Mouse (Mus musculus) hindbrain, embryonic 15.5 days (tissue): ENCODE data around the gene Casz1. TPM values are rescaled to one million over a fixed set of nuclear protein-coding genes. Genes with fewer than 3 reads are reported as not detected.

ENCODE experiments used
- ATAC-seq: fragments of 200-750 bp; cut with Nextera tagmentation; 2 replicates; pipeline ENCODE4 v1.8.0; 2017; ENCODE audit warnings: low read depth, moderate number of reproducible peaks, moderate TSS enrichment; ENCODE audit not compliant: low FRiP score
- H3K27ac ChIP-seq: fragments of 300-500 bp; sonication (generic); replicated peaks from 2 replicates; pipeline ENCODE4 v1.5.1; 2015; ENCODE audit warnings: mild to moderate bottlenecking, inconsistent platforms
- H3K27me3 ChIP-seq: fragments of 300-500 bp; sonication (generic); 2 replicates; pipeline ENCODE4 v1.6.1; 2015; ENCODE audit warnings: control low read depth, inconsistent platforms
- H3K36me3 ChIP-seq: fragments of 300-500 bp; sonication (generic); 2 replicates; pipeline ENCODE4 v1.6.1; 2015; ENCODE audit warnings: control low read depth, inconsistent platforms
- H3K4me1 ChIP-seq: fragments of 300-500 bp; sonication (generic); replicated peaks from 2 replicates; pipeline ENCODE4 v1.6.1; 2015; ENCODE audit warnings: control low read depth, inconsistent platforms
- H3K4me2 ChIP-seq: fragments of 300-500 bp; sonication (generic); 2 replicates; pipeline ENCODE4 v1.6.1; 2015; ENCODE audit warnings: moderate library complexity, mild to moderate bottlenecking, inconsistent platforms
- H3K4me3 ChIP-seq: fragments of 300-500 bp; sonication (generic); 2 replicates; pipeline ENCODE4 v1.5.1; 2015; ENCODE audit warnings: mild to moderate bottlenecking, inconsistent platforms
- H3K9ac ChIP-seq: fragments of 300-500 bp; sonication (generic); 2 replicates; pipeline ENCODE4 v1.6.1; 2015; ENCODE audit warnings: inconsistent platforms
- H3K9me3 ChIP-seq: fragments of 300-500 bp; sonication (generic); 2 replicates; pipeline ENCODE4 v1.6.1; 2016; ENCODE audit warnings: control low read depth, inconsistent platforms
- WGBS: fragments of 180-500 bp; shearing (Covaris S2); methylation state at CpG from one replicate; pipeline ENCODE4 v1.1.7; 2015; 5-methylcytosine and 5-hydroxymethylcytosine counted together
- polyA plus RNA-seq: library from polyadenylated mRNA; unstranded; fragments of >200 nt; fragmentation: Nextera tagmentation; extraction: Ambion mirVana; gene quantifications from 2 replicates; pipeline ENCODE4 v1.2.1, GENCODE M21; 2015

The Casz1 gene
- polyA plus RNA-seq, 1 experiment from 2014 or later, result 4.6 TPM

GRCm38 (mm10) chr4:148971613-148972242, 167.5 kb downstream of the Casz1 start:
- Histone ChIP-seq H3K9ac (no peak overlapping the region), H3K4me2 (no peak overlapping the region), H3K9me3 (no peaks in the 10 kb centered on the region), H3K27me3 (no peaks in the 10 kb centered on the region), H3K27ac (no peak overlapping the region), H3K36me3 (no peaks in the 10 kb centered on the region), H3K4me3 (no peak overlapping the region), H3K4me1 (peaks cover 43% of the 10 kb centered on the region)
- WGBS, result 47% methylated on average over 3 of the region's 3 CpGs
- no peak for ATAC-seq

DNA sequence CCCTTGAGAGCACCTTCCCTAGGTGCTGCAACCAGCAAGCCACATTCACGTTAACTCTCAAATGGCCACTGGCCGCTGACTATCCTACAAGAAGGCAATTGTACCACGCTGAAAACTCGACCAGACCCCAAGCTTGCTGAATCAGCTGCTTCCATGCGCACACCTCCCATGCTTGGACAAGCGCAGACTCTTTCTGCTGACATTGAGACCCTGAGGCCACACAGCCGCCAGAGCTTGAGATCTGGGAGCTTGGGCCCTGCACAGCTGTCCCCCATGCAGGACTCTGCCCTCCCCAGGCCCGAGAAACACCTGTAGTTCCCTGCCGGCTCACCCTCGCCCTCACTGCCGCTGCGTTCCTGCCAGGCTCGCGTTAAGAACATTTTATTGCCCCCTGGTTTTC, 168.5 kb downstream of the Casz1 start:
- H3K4me2 ChIP-seq, result no peak overlapping the region
- H3K9ac ChIP-seq, result no peak overlapping the region
- no peaks in the 10 kb centered on the region for H3K9me3 ChIP-seq
- peaks cover 40% of the 10 kb centered on the region for H3K4me1 ChIP-seq
- no peak for ATAC-seq
- H3K27me3 ChIP-seq, result no peaks in the 10 kb centered on the region
- no peak overlapping the region for H3K4me3 ChIP-seq
- H3K27ac ChIP-seq, result no peak overlapping the region
- 79% methylated on average over 14 of the region's 14 CpGs for WGBS
- no peaks in the 10 kb centered on the region for H3K36me3 ChIP-seq

GRCm38 (mm10) chr4:148973387-148973786, 169.2 kb downstream of the Casz1 start:
- 61% methylated on average over 14 of the region's 14 CpGs for WGBS
- Histone ChIP-seq H3K9me3 (no peaks in the 10 kb centered on the region), H3K27ac (no peak overlapping the region), H3K4me3 (no peak overlapping the region), H3K9ac (no peak overlapping the region), H3K27me3 (no peaks in the 10 kb centered on the region), H3K4me2 (no peak overlapping the region), H3K36me3 (no peaks in the 10 kb centered on the region), H3K4me1 (peaks cover 37% of the 10 kb centered on the region)
- ATAC-seq, result no peak

DNA sequence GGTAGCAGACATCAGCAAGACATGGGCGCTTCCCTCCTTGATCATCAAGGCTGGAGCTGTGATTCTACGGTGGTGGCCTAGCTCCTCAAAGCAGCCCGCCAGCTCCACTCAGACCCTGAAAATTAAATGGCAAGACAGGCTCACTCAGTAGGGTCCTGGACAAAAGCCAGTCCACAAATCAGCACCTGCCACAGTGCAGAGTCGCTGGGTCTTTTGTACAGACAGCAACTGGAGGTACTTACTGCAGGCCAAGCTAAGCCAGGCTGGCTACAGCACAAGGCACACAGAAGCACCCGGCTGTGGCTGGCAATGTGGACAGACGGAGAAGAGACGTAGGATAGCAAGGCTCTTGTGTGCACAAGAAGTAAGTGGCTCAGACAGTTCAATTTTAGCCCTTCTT, 170.6 kb downstream of the Casz1 start:
- H3K4me2 ChIP-seq, result no peak overlapping the region
- WGBS, result 45% methylated on average over 7 of the region's 7 CpGs
- no peak overlapping the region; the same call in 1 of the 2 replicates for H3K27ac ChIP-seq
- H3K4me1 ChIP-seq, result peaks cover 37% of the 10 kb centered on the region
- H3K9ac ChIP-seq, result no peak overlapping the region
- H3K9me3 ChIP-seq, result no peaks in the 10 kb centered on the region
- H3K27me3 ChIP-seq, result no peaks in the 10 kb centered on the region
- H3K4me3 ChIP-seq, result no peak overlapping the region
- no peaks in the 10 kb centered on the region for H3K36me3 ChIP-seq
- peak; percentile 40; the same call in 1 of the 2 replicates for ATAC-seq

- Histone ChIP-seq H3K27ac (no peak overlapping the region), H3K36me3 (no peaks in the 10 kb centered on the region), H3K27me3 (no peaks in the 10 kb centered on the region), H3K9me3 (no peaks in the 10 kb centered on the region), H3K4me1 (peaks cover 41% of the 10 kb centered on the region), H3K9ac (no peak overlapping the region), H3K4me3 (no peak overlapping the region), H3K4me2 (no peak overlapping the region)
- ATAC-seq, result no peak
- WGBS, result 46% methylated on average over 9 of the region's 9 CpGs
Measured at GRCm38 (mm10) chr4:148978221-148978855, 174.1 kb downstream of the Casz1 start.

- H3K4me1 ChIP-seq, result peaks cover 41% of the 10 kb centered on the region
- H3K9me3 ChIP-seq, result no peaks in the 10 kb centered on the region
- no peaks in the 10 kb centered on the region for H3K36me3 ChIP-seq
- H3K9ac ChIP-seq, result no peak overlapping the region
- no peak for ATAC-seq
- no peak overlapping the region for H3K4me3 ChIP-seq
- H3K27ac ChIP-seq, result no peak overlapping the region
- H3K4me2 ChIP-seq, result no peak overlapping the region
- WGBS, result 83% methylated on average over 11 of the region's 11 CpGs
- H3K27me3 ChIP-seq, result no peaks in the 10 kb centered on the region
Measured at GRCm38 (mm10) chr4:148978926-148979325, 174.7 kb downstream of the Casz1 start.

- H3K27me3 ChIP-seq, result no peaks in the 10 kb centered on the region
- H3K27ac ChIP-seq, result no peak overlapping the region
- H3K4me2 ChIP-seq, result no peak overlapping the region
- no peak overlapping the region for H3K4me3 ChIP-seq
- no peaks in the 10 kb centered on the region for H3K36me3 ChIP-seq
- H3K4me1 ChIP-seq, result peaks cover 39% of the 10 kb centered on the region
- H3K9me3 ChIP-seq, result no peaks in the 10 kb centered on the region
- H3K9ac ChIP-seq, result no peak overlapping the region
- no peak for ATAC-seq
- WGBS, result 54% methylated on average over 11 of the region's 11 CpGs
Measured at GRCm38 (mm10) chr4:148979837-148980236, 175.6 kb downstream of the Casz1 start.

- Histone ChIP-seq H3K36me3 (no peaks in the 10 kb centered on the region), H3K4me3 (no peak overlapping the region), H3K4me1 (peaks cover 57% of the 10 kb centered on the region), H3K27ac (no peak overlapping the region), H3K9me3 (no peaks in the 10 kb centered on the region), H3K9ac (no peak overlapping the region), H3K4me2 (no peak overlapping the region), H3K27me3 (no peaks in the 10 kb centered on the region)
- ATAC-seq, result no peak
- 54% methylated on average over 6 of the region's 6 CpGs for WGBS
Measured at GRCm38 (mm10) chr4:148982274-148982673, 178.0 kb downstream of the Casz1 start.

- peak; percentile 35; the same call in 1 of the 2 replicates for ATAC-seq
- Histone ChIP-seq H3K9me3 (no peaks in the 10 kb centered on the region), H3K4me1 (peaks cover 55% of the 10 kb centered on the region), H3K4me3 (no peak overlapping the region), H3K27ac (peak overlapping the region; percentile 49; the same call in 1 of the 2 replicates), H3K9ac (no peak overlapping the region), H3K36me3 (no peaks in the 10 kb centered on the region), H3K4me2 (no peak overlapping the region), H3K27me3 (no peaks in the 10 kb centered on the region)
- WGBS, result 57% methylated on average over 19 of the region's 19 CpGs
Measured at GRCm38 (mm10) chr4:148984701-148985540, 180.7 kb downstream of the Casz1 start.

- peaks cover 53% of the 10 kb centered on the region for H3K4me1 ChIP-seq
- H3K9ac ChIP-seq, result no peak overlapping the region
Measured at GRCm38 (mm10) chr4:148985541-148986476, 181.6 kb downstream of the Casz1 start.

GRCm38 (mm10) chr4:148990038-148990437, 185.8 kb downstream of the Casz1 start:
- 40% methylated on average over 2 of the region's 2 CpGs for WGBS

More at GRCm38 (mm10) chr4:148985541-148986476, 181.6 kb downstream of the Casz1 start:
- peak overlapping the region; percentile 49 for H3K27ac ChIP-seq
- 50% methylated on average over 24 of the region's 24 CpGs for WGBS
- no peak overlapping the region for H3K4me2 ChIP-seq
- no peaks in the 10 kb centered on the region for H3K27me3 ChIP-seq
- H3K36me3 ChIP-seq, result no peaks in the 10 kb centered on the region
- no peak overlapping the region for H3K4me3 ChIP-seq
- peak; percentile 61 for ATAC-seq
- no peaks in the 10 kb centered on the region for H3K9me3 ChIP-seq

More at GRCm38 (mm10) chr4:148990038-148990437, 185.8 kb downstream of the Casz1 start:
- H3K27me3 ChIP-seq, result no peaks in the 10 kb centered on the region
- peaks cover 40% of the 10 kb centered on the region for H3K4me1 ChIP-seq
- no peaks in the 10 kb centered on the region for H3K36me3 ChIP-seq
- no peak overlapping the region for H3K4me3 ChIP-seq
- H3K27ac ChIP-seq, result no peak overlapping the region
- no peak overlapping the region for H3K4me2 ChIP-seq
- ATAC-seq, result no peak
- H3K9ac ChIP-seq, result no peak overlapping the region
- H3K9me3 ChIP-seq, result no peaks in the 10 kb centered on the region
